Mouse (Mus musculus) inflammation-experienced regulatory T-cells, adult 6 months (primary cell): ENCODE results near the gene Tas2r125. TPM values are rescaled to one million over a fixed set of nuclear protein-coding genes. Genes with fewer than 3 reads are reported as not detected.
"Not testable (repeated sequence)": the region's sequence is repeated elsewhere in the genome, so short reads cannot be mapped to it uniquely, and the experiment has no call there.

Experiments
- ATAC-seq: one replicate; pipeline ENCODE4 v1.8.0; 2017
- polyA plus RNA-seq, 3 experiments: library from polyadenylated mRNA; unstranded; fragments of 100-300 nt; shearing (Covaris generic); gene quantifications; one replicate each; pipeline ENCODE4 v1.2.1; 2017

Tas2r125 gene
- not detected for polyA plus RNA-seq

DNA sequence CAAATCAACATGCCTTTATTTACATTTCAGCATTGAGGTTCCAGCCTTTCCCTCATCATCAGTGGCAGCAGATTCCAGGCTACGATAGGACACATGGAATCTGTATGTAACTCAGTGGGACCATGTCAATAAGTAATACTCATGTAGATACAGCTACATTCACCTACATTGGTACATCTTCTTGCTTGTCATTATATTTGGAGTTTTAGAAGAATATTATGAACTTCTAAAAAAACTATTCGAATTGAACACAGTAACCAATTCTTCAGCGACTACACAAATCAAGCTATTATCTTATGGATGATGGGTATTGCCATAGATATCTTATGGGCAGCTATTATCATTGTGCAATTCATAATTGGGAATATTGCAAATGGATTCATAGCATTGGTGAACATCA lies at the start of gene Tas2r125:
Tas2r125 (plus strand) TSS at position 301 of the 400 bp plus-strand sequence.
- no peak for ATAC-seq

DNA sequence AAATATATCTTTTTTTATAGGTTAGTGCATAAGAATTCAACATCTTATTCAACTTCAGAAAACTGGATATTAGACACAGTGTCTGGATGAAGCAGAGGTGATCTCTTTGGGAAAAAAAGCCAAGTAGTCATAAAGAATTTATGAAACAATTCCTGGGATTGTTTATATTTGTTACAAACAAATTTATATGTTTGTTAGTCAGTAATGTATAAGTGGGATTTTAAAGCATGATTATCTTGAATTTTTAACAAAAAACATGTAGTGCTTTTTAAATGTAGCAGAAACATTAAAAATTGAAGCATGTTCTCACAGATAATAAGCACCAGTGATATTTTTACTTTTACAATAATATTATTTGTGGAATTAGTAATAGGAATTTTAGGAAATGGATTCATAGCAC lies 41.7 kb upstream of the Tas2r125 start, which contains the start of gene Tas2r110:
Tas2r110 (plus strand) TSS at position 301 of the 400 bp plus-strand sequence.
- no peak for ATAC-seq

DNA sequence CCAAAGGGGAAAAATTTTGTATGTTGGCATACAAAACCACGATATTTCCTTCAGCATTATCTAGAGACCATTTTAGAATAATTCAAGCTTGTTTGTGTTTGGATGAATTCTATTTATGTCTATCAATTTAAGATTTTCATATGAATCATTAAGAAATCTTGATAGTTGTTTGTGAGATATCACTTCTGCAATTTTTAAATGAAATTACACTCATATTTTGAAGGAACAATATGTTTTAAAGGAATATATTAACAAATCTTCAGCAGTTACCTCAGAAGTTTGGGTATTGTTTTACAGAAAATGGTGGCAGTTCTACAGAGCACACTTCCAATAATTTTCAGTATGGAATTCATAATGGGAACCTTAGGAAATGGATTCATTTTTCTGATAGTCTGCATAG lies 16.7 kb upstream of the Tas2r125 start, which contains the start of gene Tas2r113:
Tas2r113 (plus strand) TSS at position 301 of the 400 bp plus-strand sequence.
- no peak for ATAC-seq

DNA sequence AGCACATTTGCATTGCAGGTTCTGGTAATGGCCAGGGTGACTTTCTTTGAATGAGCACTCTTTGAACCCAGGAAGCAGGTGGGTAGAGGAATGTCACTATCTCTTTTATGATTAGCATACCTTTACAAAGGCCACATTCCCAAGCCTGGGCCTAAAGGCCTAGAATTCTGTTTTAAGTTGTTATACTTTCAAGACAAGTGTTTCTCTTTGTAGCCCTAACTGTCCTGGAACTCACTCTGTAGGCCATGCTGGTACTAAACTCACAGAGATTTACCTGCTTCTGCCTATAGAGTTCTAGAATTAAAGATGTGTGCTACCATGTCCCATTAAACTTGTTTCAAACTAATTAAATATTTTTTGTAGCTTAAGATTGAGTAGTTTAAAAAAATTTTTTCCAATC lies 31.9 kb downstream of the Tas2r125 start:
- ATAC-seq, result not testable (repeated sequence)

DNA sequence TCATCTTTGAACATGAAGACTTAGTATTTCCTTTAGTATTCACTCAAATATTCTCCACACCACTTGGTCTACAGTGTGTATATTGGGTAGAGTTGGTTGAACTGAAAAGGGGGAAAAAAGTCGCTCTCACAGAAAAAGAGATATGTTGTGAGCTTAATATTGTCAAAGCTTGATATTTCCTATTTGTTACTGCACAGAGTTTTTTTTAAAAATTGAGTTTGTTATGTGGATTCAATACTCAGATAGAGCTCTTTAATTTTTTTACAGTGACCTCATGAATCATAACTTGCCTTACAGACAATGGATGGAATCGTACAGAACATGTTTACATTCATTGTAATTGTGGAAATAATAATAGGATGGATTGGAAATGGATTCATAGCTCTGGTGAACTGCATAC lies 41.4 kb downstream of the Tas2r125 start, which contains the start of gene Tas2r129:
Tas2r129 (plus strand) TSS at position 301 of the 400 bp plus-strand sequence.
- ATAC-seq, result no peak

DNA sequence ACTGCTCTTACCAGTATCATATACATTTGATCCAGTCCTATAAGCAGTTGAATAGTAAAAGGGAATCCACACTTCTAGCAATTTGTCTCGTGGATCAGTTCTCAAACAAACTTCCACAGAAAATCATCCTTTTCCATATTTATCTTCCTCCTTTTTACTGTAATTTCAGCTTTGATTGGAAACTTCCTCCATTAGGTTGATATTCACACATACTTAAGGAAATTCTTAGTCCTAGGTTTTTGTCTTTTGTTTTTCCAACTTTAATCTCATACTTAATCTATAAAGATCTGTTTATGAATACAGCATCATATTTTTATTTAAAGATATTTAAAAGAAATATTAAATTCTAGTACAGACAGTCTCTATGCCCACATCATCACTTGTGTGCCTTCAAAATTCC lies 48.4 kb downstream of the Tas2r125 start, which contains the start of gene Tas2r131:
Tas2r131 (minus strand) TSS at position 101 of the 400 bp plus-strand sequence.
- ATAC-seq, result no peak

Other genes starting within 250 kb of the Tas2r125 start
- not detected for gene Tas2r121, start 208.6 kb upstream of the Tas2r125 start, polyA plus RNA-seq
- gene Tas2r122, start 197.7 kb upstream of the Tas2r125 start, polyA plus RNA-seq, result not detected
- not detected for gene Tas2r115, start 171.6 kb upstream of the Tas2r125 start, polyA plus RNA-seq
- gene Tas2r124, start 154.9 kb upstream of the Tas2r125 start, polyA plus RNA-seq, result not detected
- not detected for gene Tas2r102, start 147.5 kb upstream of the Tas2r125 start, polyA plus RNA-seq
- gene Tas2r136, start 131.5 kb upstream of the Tas2r125 start, polyA plus RNA-seq, result not detected
- not detected for gene Tas2r117, start 106.8 kb upstream of the Tas2r125 start, polyA plus RNA-seq
- gene Tas2r123, start 62.5 kb upstream of the Tas2r125 start, polyA plus RNA-seq, result not detected
- not detected for gene Tas2r116, start 54.2 kb upstream of the Tas2r125 start, polyA plus RNA-seq
- not detected for gene Tas2r110, start 41.6 kb upstream of the Tas2r125 start, polyA plus RNA-seq
- gene Tas2r113, start 16.6 kb upstream of the Tas2r125 start, polyA plus RNA-seq, result not detected
- not detected for gene Tas2r129, start 41.5 kb downstream of the Tas2r125 start, polyA plus RNA-seq
- gene Tas2r131, start 48.3 kb downstream of the Tas2r125 start, polyA plus RNA-seq, result not detected
- not detected for gene Tas2r109, start 71.3 kb downstream of the Tas2r125 start, polyA plus RNA-seq
- not detected for gene Tas2r103, start 127.5 kb downstream of the Tas2r125 start, polyA plus RNA-seq
- not detected for gene Tas2r140, start 146.2 kb downstream of the Tas2r125 start, polyA plus RNA-seq
- gene Smim10l1, start 195.3 kb downstream of the Tas2r125 start, polyA plus RNA-seq, result 10 to 100 TPM; 12.0 to 19.5 (median 18.0) TPM